Mouse (Mus musculus) lung, postnatal 25 days (tissue): ENCODE data around the gene Klra3.
"Not testable (repeated sequence)": the region's sequence is repeated elsewhere in the genome, so short reads cannot be mapped to it uniquely, and the experiment has no call there.

Experiments
- DNase-seq: peaks from one replicate; pipeline ENCODE4 v3.0.0; 2022; ENCODE audit warnings: low spot score

The Klra3 gene

DNA sequence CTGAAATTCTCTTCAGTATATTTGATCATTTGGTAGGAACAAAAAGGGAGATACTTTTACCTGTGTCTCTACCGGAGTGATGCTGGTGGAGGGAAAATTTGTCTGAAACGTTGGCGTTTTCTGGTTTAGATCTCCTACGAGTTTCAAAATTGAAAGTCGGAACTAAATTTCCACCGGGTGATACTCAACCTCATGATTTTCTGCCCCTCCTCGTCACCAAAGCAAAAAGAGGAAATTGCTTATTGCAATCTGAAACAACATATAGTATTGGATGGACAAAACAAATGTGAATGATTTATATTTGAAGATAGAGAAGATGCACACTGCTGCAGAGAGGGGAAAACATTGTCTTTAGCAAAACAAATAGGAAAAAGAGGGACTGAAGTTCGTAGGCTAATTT lies at the start of gene Klra3:
Gene Klra3, minus strand, starts transcription at position 164 of the 400 bp plus-strand sequence.
- no peak for DNase-seq

DNA sequence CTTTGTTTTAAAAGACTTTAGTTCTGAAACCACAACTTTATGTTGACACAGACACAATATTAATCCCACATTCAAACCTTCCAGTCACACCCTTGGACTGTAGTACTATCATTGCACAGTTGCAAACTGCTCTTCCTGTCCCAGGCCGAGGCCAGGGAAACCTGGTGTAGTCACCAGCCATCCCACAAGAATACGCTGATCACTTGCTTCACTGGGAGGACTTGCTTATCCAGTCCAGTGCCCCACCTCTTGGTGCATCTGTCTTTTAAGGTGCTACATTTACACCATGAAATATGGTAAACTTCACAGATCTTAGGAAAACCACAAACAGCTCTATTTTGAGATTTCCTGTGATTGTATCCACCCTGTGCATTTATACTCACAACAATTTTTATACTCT lies 49.4 kb upstream of the Klra3 start, which contains the start of gene Klra1:
Gene Klra1, minus strand, starts transcription at position 125 of the 400 bp plus-strand sequence.
- DNase-seq, result no peak

DNA sequence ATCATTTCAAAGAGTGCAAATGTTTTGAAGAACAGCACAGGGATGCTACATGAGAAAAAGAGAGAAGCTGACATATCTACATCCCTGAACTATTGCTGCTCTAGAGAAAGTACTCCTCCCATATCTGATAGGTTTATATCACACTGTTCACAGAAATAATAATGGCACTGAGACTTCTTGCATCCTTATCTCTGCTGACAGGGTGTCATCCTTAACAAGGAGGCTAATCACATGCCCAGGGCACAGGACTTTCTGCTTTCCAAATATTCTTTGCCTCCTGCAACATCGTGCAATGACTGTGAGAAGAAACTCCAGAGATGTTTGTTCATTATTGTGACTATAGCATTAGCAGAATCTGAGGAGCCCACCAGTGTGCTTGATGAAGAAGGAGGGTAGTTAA lies 48.4 kb upstream of the Klra3 start:
- DNase-seq, result no peak

GRCm38 (mm10) chr6:130382375-130382774 lies 45.0 kb upstream of the Klra3 start:
- DNase-seq, result no peak

DNA sequence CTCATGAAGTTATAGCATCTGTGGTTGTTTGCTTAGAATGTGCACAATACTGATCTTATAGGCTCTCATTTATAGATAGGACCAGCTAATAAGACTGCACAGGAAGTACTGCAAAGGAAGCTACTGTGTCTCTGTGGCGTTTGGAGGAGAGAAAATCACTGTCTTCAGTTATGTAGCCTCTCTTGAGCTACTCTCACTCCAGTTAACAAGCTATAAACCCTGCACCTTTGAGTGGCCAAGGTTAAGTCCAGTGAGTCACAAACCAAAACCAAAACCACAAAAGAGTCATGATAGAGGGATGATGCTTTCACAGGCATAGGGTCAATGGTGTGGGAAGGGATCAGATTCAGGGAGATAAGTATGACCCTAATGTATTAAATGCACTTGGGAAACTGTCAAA lies 8.0 kb upstream of the Klra3 start:
- not testable (repeated sequence) for DNase-seq

DNA sequence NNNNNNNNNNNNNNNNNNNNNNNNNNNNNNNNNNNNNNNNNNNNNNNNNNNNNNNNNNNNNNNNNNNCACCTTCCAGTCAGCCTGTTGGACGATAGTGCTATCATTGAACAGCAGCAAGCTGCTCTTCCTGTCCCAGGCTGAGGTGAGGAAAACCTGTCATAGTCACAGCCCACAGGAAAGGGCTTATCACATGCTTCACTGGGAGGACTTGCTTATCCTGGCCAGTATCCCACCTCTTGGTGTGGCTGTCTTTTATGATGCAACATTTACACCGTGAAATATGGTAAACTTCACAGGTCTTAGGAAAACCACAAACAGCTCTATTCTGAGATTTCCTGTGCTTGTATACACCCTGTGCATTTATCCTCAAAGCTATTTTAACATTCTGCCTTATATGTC lies 4.6 kb upstream of the Klra3 start:
- DNase-seq, result not testable (repeated sequence)

DNA sequence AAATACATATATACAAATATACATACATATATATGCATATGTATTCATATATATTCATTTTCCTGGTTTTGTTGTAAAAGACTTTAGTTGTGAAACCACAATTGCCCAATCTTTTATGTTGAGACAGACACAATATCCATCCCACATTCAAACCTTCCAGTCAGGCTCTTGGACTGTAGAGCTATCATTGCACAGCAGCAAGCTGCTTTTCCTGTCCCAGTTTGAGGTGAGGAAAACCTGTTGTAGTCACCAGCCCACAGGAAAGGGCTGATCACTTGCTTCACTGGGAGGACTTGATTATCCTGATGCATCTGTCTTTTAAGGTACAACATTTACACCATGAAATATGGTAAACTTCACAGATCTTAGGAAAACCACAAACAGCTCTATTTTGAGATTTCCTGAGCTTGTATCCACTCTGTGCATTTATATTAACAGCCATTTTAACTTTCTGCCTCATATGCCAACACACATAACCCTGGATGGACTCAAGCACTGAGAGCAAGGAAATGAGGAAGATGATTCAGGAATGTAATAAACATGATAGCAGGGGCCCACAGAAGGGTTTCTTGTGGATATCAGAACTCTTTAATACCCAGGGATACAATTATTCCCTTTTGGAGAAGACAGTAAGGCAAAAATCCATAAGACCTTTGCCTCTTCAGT lies 49.3 kb downstream of the Klra3 start:
- no peak for DNase-seq

- not testable (repeated sequence) for DNase-seq
Measured at GRCm38 (mm10) chr6:130281828-130282227, 55.5 kb downstream of the Klra3 start, which contains the start of gene Klra10. Gene Klra10, minus strand, starts transcription at chr6:130281928.
